Mouse (Mus musculus) liver, postnatal 0 days (tissue): ENCODE results near the gene Usp35.

ENCODE experiments used
- CTCF ChIP-seq: sonication (generic); IDR thresholded peaks from 2 replicates; pipeline ENCODE4 v1.5.1; 2016; ENCODE audit warnings: antibody characterized with exemption, low read depth
- EP300 ChIP-seq: IDR thresholded peaks from 2 replicates; pipeline ENCODE4 v1.6.1; 2016; ENCODE audit warnings: antibody characterized with exemption, low read depth, mild to moderate bottlenecking

DNA sequence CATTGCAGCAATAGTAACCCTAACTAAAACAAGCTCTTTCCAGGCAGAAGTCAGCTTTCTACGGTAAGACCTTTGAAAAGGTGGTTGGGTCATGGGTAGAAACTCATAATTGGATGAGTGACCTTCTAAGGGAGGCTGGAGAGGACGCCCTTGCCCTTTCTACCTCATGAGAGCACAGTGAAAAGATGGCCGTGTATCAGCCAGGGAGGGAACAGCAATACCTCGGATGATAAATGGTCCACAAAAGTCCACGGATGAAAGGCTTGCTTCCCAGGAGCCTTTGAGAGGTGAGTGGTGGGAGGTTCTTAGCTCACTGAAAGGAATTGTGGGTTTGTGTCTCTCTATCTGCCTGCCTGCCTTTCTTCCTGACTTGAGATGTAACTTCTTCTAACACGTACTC lies 21.5 kb upstream of the Usp35 start:
- no peak for TF ChIP-seq CTCF
- TF ChIP-seq EP300 = no peak
